Comparison of ENCODE assay signal across 31 mouse cellular contexts in genomic region chr10:84980291-84980690, GRCm38 (mm10).
"Had no signal": no experiment of that assay in that cellular context is flagged by ENCODE, and none has a peak within 500 bp of the region (broad histone marks: within the 10 kb centered on the region; RNA-seq: fewer than 3 reads in every experiment).

No protein-coding gene starts in this region.

- DNase-seq: left cerebral cortex, postnatal 4 days; liver; liver, embryonic 13.5 days; liver, postnatal 0 days; lung, adult 18-20 months; lung, adult 2 months; lung, embryonic 14.5 days; lung, postnatal 10 days; lung, postnatal 14 days; lung, postnatal 36 days; lung, postnatal 4 days; midbrain, embryonic 14.5 days had no signal

- H3K4me1 ChIP-seq: liver, embryonic 15.5 days; midbrain, embryonic 15.5 days had no signal

- H3K27ac ChIP-seq: left cerebral cortex, adult 2 months; limb, embryonic 10.5 days; limb, embryonic 12.5 days; limb, embryonic 13.5 days; limb, embryonic 15.5 days; liver, embryonic 12.5 days; liver, embryonic 13.5 days; liver, embryonic 14.5 days; liver, embryonic 15.5 days; lung, embryonic 15.5 days; macrophage; midbrain, embryonic 10.5 days; midbrain, embryonic 12.5 days; midbrain, embryonic 13.5 days; midbrain, embryonic 15.5 days had no signal

- ATAC-seq: liver, embryonic 12.5 days; liver, postnatal 0 days; lung, postnatal 0 days; midbrain, embryonic 13.5 days; midbrain, embryonic 15.5 days; midbrain, embryonic 16.5 days had no signal

- H3K4me3 ChIP-seq: left cerebral cortex, adult 2 months; limb, embryonic 10.5 days; limb, embryonic 12.5 days; limb, embryonic 13.5 days; limb, embryonic 15.5 days; liver, embryonic 12.5 days; liver, embryonic 13.5 days; liver, embryonic 15.5 days; lung, embryonic 15.5 days; megakaryocyte, embryonic 14.5 days; midbrain, embryonic 10.5 days; midbrain, embryonic 12.5 days; midbrain, embryonic 13.5 days; midbrain, embryonic 15.5 days; myocyte had no signal

- H3K9me3 ChIP-seq: limb, embryonic 10.5 days; limb, embryonic 12.5 days; limb, embryonic 13.5 days; limb, embryonic 15.5 days; liver, embryonic 12.5 days; liver, embryonic 13.5 days; liver, embryonic 15.5 days; lung, embryonic 15.5 days; megakaryocyte, embryonic 14.5 days; midbrain, embryonic 10.5 days; midbrain, embryonic 12.5 days; midbrain, embryonic 13.5 days; midbrain, embryonic 15.5 days had no signal

- H3K4me2 ChIP-seq: limb, embryonic 12.5 days; limb, embryonic 13.5 days; limb, embryonic 15.5 days; liver, embryonic 11.5 days; liver, embryonic 12.5 days; liver, embryonic 13.5 days; liver, embryonic 15.5 days; lung, embryonic 14.5 days; lung, embryonic 15.5 days; midbrain, embryonic 12.5 days; midbrain, embryonic 13.5 days; midbrain, embryonic 15.5 days had no signal

- H3K27me3 ChIP-seq: limb, embryonic 12.5 days; limb, embryonic 13.5 days; limb, embryonic 15.5 days; liver, embryonic 12.5 days; liver, embryonic 13.5 days; liver, embryonic 15.5 days; lung, embryonic 15.5 days; megakaryocyte, embryonic 14.5 days; midbrain, embryonic 12.5 days; midbrain, embryonic 13.5 days; midbrain, embryonic 15.5 days had no signal

- H3K9ac ChIP-seq: limb, embryonic 12.5 days; limb, embryonic 13.5 days; limb, embryonic 15.5 days; liver, embryonic 12.5 days; liver, embryonic 13.5 days; liver, embryonic 14.5 days; liver, embryonic 15.5 days; liver, postnatal 0 days; lung, embryonic 14.5 days; lung, embryonic 15.5 days; midbrain, embryonic 12.5 days; midbrain, embryonic 13.5 days; midbrain, embryonic 15.5 days had no signal
